Mouse (Mus musculus) brown adipose tissue, adult 24 weeks (tissue): ENCODE measurements around the gene Hoxb7. TPM values are rescaled to one million over a fixed set of nuclear protein-coding genes. Genes with fewer than 3 reads are reported as not detected.

Experiments
- H3K27ac ChIP-seq: fragments of 200-500 bp; replicated peaks from 2 replicates; pipeline ENCODE4 v1.5.1; 2012; ENCODE audit warnings: low read depth, mild to moderate bottlenecking, low read length
- H3K4me1 ChIP-seq: fragments of 200-500 bp; 2 replicates; pipeline ENCODE4 v1.6.1; 2012; ENCODE audit warnings: low read length, mixed read lengths; ENCODE audit not compliant: control insufficient read depth, insufficient read depth, insufficient read length
- H3K4me3 ChIP-seq: fragments of 200-500 bp; 2 replicates; pipeline ENCODE4 v1.5.1; 2012; ENCODE audit warnings: low read depth, mild to moderate bottlenecking, low read length, moderate library complexity; ENCODE audit not compliant: insufficient read depth
- polyA plus RNA-seq: library from polyadenylated mRNA; stranded (reverse); fragments of >200 nt; gene quantifications from 2 replicates; pipeline ENCODE4 v1.2.4, GENCODE M21; 2012; ENCODE audit not compliant: missing spikeins, insufficient read depth, insufficient read length

The Hoxb7 gene
- polyA plus RNA-seq, 1 experiment = 2.1 TPM

DNA sequence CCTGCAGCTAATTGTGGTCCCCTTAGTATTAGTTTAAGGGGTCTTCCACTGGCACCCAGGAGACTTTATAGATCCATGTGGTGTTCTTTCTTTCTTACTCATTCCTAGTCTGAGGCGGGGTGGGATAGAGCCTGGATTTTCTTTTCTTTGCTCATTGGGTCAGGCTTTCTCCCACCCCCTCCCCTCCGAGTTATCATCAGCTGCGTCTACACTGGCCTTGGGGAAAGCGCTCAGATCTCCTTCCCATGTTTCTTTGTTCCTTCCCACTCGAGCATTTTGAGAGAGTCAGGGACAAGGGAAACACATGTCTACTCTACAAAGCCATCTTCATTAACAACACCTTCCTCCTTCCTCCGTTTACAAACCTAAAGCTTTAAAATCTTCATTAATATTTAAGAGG, 50.6 kb downstream of the Hoxb7 start:
- peaks cover 9% of the 10 kb centered on the region; the same call in 1 of the 2 replicates for H3K4me1 ChIP-seq
- H3K4me3 ChIP-seq = no peak overlapping the region
- 0 out of 2 replicates have a peak overlapping the region, but pooled peaks have one; percentile 13 for H3K27ac ChIP-seq

DNA sequence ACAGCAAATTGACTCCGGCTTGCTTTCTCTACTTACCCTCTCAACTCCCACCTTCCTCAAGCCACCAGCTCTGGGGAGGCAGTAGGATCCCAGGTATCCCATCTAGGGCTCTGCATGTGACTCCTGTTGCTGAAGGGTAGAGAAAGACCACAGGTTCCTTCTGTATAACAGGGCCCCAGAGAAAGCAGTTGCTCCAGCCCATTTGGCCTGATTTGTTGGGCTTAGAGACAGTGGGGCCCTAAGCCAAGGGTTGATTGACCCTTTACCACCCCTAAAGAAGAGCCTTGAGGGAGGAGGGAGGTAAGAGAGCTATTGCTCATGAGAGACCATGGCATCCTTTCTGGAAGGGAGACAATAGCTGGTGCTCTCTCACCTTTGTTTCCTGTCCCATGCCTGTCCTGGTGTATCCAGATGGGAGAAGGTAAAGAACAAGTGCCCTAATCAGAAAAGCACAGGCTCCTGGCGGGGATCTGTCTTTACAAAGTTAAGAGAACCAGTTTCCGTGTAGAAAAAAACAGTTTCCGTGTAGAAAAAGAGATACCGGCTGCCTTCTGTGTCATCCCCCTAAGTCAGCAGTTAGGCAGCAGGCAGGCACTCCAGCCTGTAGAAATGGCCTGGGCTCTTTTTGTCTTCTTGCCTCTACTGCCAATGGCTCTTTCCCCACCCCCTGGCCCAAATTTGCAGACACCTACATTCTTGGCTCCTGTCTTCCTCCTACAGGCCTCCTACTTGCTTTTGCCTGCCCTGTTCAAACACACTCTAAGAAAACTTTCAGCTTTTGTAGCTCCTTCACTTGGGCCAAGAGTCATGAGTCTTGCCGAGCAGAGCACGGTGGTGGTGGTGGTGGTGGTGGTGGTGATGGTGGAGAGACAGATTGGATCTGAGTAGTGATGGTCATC, 52.8 kb downstream of the Hoxb7 start:
- Histone ChIP-seq H3K4me1 (peaks cover 11% of the 10 kb centered on the region; the same call in 1 of the 2 replicates), H3K4me3 (no peak overlapping the region), H3K27ac (no peak overlapping the region)

Other genes starting within 250 kb of the Hoxb7 start
- gene Ube2z, start 221.2 kb upstream of the Hoxb7 start, polyA plus RNA-seq = 11.5 and 13.7 TPM in 2 replicates
- gene Atp5g1, start 211.0 kb upstream of the Hoxb7 start, polyA plus RNA-seq = 43.7 and 57.2 TPM in 2 replicates
- gene Calcoco2, start 174.7 kb upstream of the Hoxb7 start, polyA plus RNA-seq = not detected in 2 replicates
- gene Ttll6, start 152.8 kb upstream of the Hoxb7 start, polyA plus RNA-seq = not detected in 2 replicates
- not detected in 2 replicates for gene Hoxb13, start 92.3 kb upstream of the Hoxb7 start, polyA plus RNA-seq
- gene Hoxb9, start 15.2 kb upstream of the Hoxb7 start, polyA plus RNA-seq = not detected in 2 replicates
- gene Hoxb8, start 4.7 kb upstream of the Hoxb7 start, polyA plus RNA-seq = 0.58 and 1.9 TPM in 2 replicates
- gene Hoxb6, start 5.9 kb downstream of the Hoxb7 start, polyA plus RNA-seq = 0.91 and 1.9 TPM in 2 replicates
- 1.1 and 1.2 TPM in 2 replicates for gene Hoxb5, start 16.7 kb downstream of the Hoxb7 start, polyA plus RNA-seq
- gene Hoxb4, start 31.6 kb downstream of the Hoxb7 start, polyA plus RNA-seq = 6.0 and 6.4 TPM in 2 replicates
- gene Hoxb3, start 36.7 kb downstream of the Hoxb7 start, polyA plus RNA-seq = 1.7 and 2.0 TPM in 2 replicates
- gene Hoxb2, start 63.9 kb downstream of the Hoxb7 start, polyA plus RNA-seq = 3.2 and 3.7 TPM in 2 replicates
- gene Hoxb1, start 79.1 kb downstream of the Hoxb7 start, polyA plus RNA-seq = not detected in 2 replicates
- not detected in 2 replicates for gene Skap1, start 178.0 kb downstream of the Hoxb7 start, polyA plus RNA-seq